Mouse (Mus musculus): ENCODE results near the gene Elac2. TPM values are rescaled to one million over a fixed set of nuclear protein-coding genes. Genes with fewer than 3 reads are reported as not detected.

The Elac2 gene
- polyA plus RNA-seq, 1 experiment, result not detected

GRCm38 (mm10) chr11:65039517-65040095, 60.8 kb downstream of the Elac2 start:
- no peak overlapping the region for H3K4me3 ChIP-seq (ENCODE audit: insufficient read depth, low read depth, low read length)
- H3K27ac ChIP-seq (ENCODE audit: insufficient read depth, low read depth, low read length), result no peak overlapping the region
- no peak for TF ChIP-seq POLR2A (IDR thresholded peaks at IDR 0.05; ENCODE audit: insufficient read depth, low read depth, low read length)
- H3K4me1 ChIP-seq (ENCODE audit: control insufficient read depth, insufficient read depth, low read length), result no peaks in the 10 kb centered on the region
- WGBS, result 74% methylated on average over 12 of the region's 12 CpGs

- Histone ChIP-seq H3K27ac (ENCODE audit: insufficient read depth, low read depth, low read length) (no peak overlapping the region), H3K4me3 (ENCODE audit: insufficient read depth, low read depth, low read length) (no peak overlapping the region), H3K4me1 (ENCODE audit: control insufficient read depth, insufficient read depth, low read length) (no peaks in the 10 kb centered on the region)
- TF ChIP-seq CTCF (IDR thresholded peaks at IDR 0.05; ENCODE audit: insufficient read depth, low read depth, low read length), result no peak
- TF ChIP-seq POLR2A (IDR thresholded peaks at IDR 0.05; ENCODE audit: insufficient read depth, low read depth, low read length), result no peak
- 88% methylated on average over 6 of the region's 6 CpGs for WGBS
These were observed 61.7 kb downstream of the Elac2 start for GRCm38 (mm10) chr11:65040556-65040955.

- Histone ChIP-seq H3K27ac (ENCODE audit: insufficient read depth, low read depth, low read length) (no peak overlapping the region), H3K4me1 (ENCODE audit: control insufficient read depth, insufficient read depth, low read length) (no peaks in the 10 kb centered on the region), H3K4me3 (ENCODE audit: insufficient read depth, low read depth, low read length) (no peak overlapping the region)
- WGBS, result 82% methylated on average over 7 of the region's 7 CpGs
- no peak for TF ChIP-seq POLR2A (IDR thresholded peaks at IDR 0.05; ENCODE audit: insufficient read depth, low read depth, low read length)
- TF ChIP-seq CTCF (IDR thresholded peaks at IDR 0.05; ENCODE audit: insufficient read depth, low read depth, low read length), result no peak
These were observed 70.3 kb downstream of the Elac2 start for GRCm38 (mm10) chr11:65049090-65049489.

- Histone ChIP-seq H3K27ac (ENCODE audit: insufficient read depth, low read depth, low read length) (no peak overlapping the region), H3K4me3 (ENCODE audit: insufficient read depth, low read depth, low read length) (no peak overlapping the region), H3K4me1 (ENCODE audit: control insufficient read depth, insufficient read depth, low read length) (no peaks in the 10 kb centered on the region)
- TF ChIP-seq POLR2A (IDR thresholded peaks at IDR 0.05; ENCODE audit: insufficient read depth, low read depth, low read length), result no peak
- TF ChIP-seq CTCF (IDR thresholded peaks at IDR 0.05; ENCODE audit: insufficient read depth, low read depth, low read length), result no peak
- WGBS, result 95% methylated on average over 5 of the region's 5 CpGs
These were observed 72.0 kb downstream of the Elac2 start for GRCm38 (mm10) chr11:65050819-65051218.

Other genes starting within 250 kb of the Elac2 start
- not detected in 2 replicates for gene 1700086D15Rik, start 180.9 kb downstream of the Elac2 start, polyA plus RNA-seq (2012; ENCODE audit: insufficient read depth, insufficient read length, low replicate concordance, missing spikeins)
- not detected in 2 replicates for gene Arhgap44, start 183.9 kb downstream of the Elac2 start, polyA plus RNA-seq (2012; ENCODE audit: insufficient read depth, insufficient read length, low replicate concordance, missing spikeins)